Mouse (Mus musculus): ENCODE data around the gene Cpa1.

DNA sequence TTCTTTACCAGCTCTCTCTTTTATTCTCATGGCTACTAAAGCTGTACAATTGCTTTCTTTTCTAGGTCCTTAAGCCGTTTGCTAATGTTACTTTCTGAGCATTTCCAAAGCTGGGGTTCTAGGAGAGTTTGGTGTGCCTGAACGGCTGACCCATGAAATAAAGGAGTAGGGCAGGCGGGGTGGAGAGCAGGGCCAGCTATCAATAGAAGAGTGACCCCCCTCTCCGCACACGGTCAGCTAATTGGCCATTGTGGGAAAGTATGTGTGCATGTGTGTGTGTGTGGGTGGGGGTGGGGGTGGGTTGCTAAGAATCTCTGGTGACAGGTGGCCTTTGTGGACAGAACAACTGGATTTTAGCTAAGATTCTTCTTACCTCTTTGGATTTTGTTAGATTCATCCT, 27.8 kb upstream of the Cpa1 start:
- TF ChIP-seq CTCF (IDR thresholded peaks at IDR 0.05; ENCODE audit: borderline replicate concordance, control insufficient read depth, extremely low read depth, insufficient read depth, low read length, poor library complexity) (no peak), POLR2A (IDR thresholded peaks at IDR 0.05; ENCODE audit: control insufficient read depth, extremely low read depth, insufficient read depth, low read length, poor library complexity) (no peak)

All from thymus, adult 2 months (tissue).